Mouse (Mus musculus): ENCODE measurements around the gene Gm8897. TPM values are rescaled to one million over a fixed set of nuclear protein-coding genes. Genes with fewer than 3 reads are reported as not detected.
"Not testable (repeated sequence)": the region's sequence is repeated elsewhere in the genome, so short reads cannot be mapped to it uniquely, and the experiment has no call there.

Gene Gm8897
- polyA plus RNA-seq (2014; fragmentation: Nextera tagmentation; extraction: Ambion mirVana): not detected in 2 replicates

- H3K4me1 ChIP-seq (replicated peaks; ENCODE audit: control insufficient read depth, insufficient read depth, low read length); H3K4me2 ChIP-seq; H3K9ac ChIP-seq (ENCODE audit: low read depth, low read length); DNase-seq (ENCODE audit: low spot score); H3K9me3 ChIP-seq (ENCODE audit: control insufficient read depth, low read length); H3K27ac ChIP-seq (ENCODE audit: low read depth, low read length); H3K4me3 ChIP-seq (ENCODE audit: low read depth, low read length); H3K36me3 ChIP-seq (ENCODE audit: control insufficient read depth, insufficient read depth, low read length); H3K27me3 ChIP-seq (replicated peaks; ENCODE audit: control insufficient read depth, insufficient read depth, low read length); ATAC-seq (replicated peaks; ENCODE audit: low FRiP score): not testable (repeated sequence)
- WGBS: 65% methylated on average over 2 of the region's 2 CpGs
Measured at GRCm38 (mm10) chr5:11416118-11416517, at the start of gene Gm8897. Gene Gm8897 (plus strand): TSS chr5:11416418.

GRCm38 (mm10) chr5:11416691-11417090 lies 473 bp downstream of the Gm8897 start:
- not testable (repeated sequence) for ATAC-seq (replicated peaks; ENCODE audit: low FRiP score); H3K4me3 ChIP-seq (ENCODE audit: low read depth, low read length); H3K9me3 ChIP-seq (ENCODE audit: control insufficient read depth, low read length); H3K27ac ChIP-seq (ENCODE audit: low read depth, low read length); H3K9ac ChIP-seq (ENCODE audit: low read depth, low read length); DNase-seq (ENCODE audit: low spot score); H3K27me3 ChIP-seq (replicated peaks; ENCODE audit: control insufficient read depth, insufficient read depth, low read length); H3K36me3 ChIP-seq (ENCODE audit: control insufficient read depth, insufficient read depth, low read length); H3K4me1 ChIP-seq (replicated peaks; ENCODE audit: control insufficient read depth, insufficient read depth, low read length); H3K4me2 ChIP-seq
- WGBS: 60% methylated on average over 1 of the region's 1 CpGs

Other genes with a start within 250 kb of the Gm8897 start
- gene Gm5861, start 233.3 kb upstream of the Gm8897 start, polyA plus RNA-seq (2014; fragmentation: Nextera tagmentation; extraction: Ambion mirVana): not detected in 2 replicates
- not detected in 2 replicates for gene Gm8890, start 160.4 kb upstream of the Gm8897 start, polyA plus RNA-seq (2014; fragmentation: Nextera tagmentation; extraction: Ambion mirVana)
- not detected in 2 replicates for gene Speer1, start 74.9 kb upstream of the Gm8897 start, polyA plus RNA-seq (2014; fragmentation: Nextera tagmentation; extraction: Ambion mirVana)
- gene Gm8906, start 86.3 kb downstream of the Gm8897 start, polyA plus RNA-seq (2014; fragmentation: Nextera tagmentation; extraction: Ambion mirVana): not detected in 2 replicates
- not detected in 2 replicates for gene Gm6460, start 178.5 kb downstream of the Gm8897 start, polyA plus RNA-seq (2014; fragmentation: Nextera tagmentation; extraction: Ambion mirVana)

Data from liver, embryonic 11.5 days (tissue).